Mouse (Mus musculus): ENCODE measurements at regions not wholly inside any gene's neighbourhood (a gene's known extent, or its start where the extent isn't known, plus 50 kb on each side); places are given as distances from the start of the nearest gene placed in this dataset.

- 53% methylated on average over 1 of the region's 1 CpGs for WGBS
- no peak for TF ChIP-seq CTCF (IDR thresholded peaks at IDR 0.05; ENCODE audit: control insufficient read depth, insufficient read depth, low read length)
- H3K27ac ChIP-seq (ENCODE audit: control insufficient read depth, insufficient read depth, low read depth, low read length, poor library complexity): no peak overlapping the region
These were observed 237.6 kb downstream of the Pax3 start for GRCm38 (mm10) chr1:77959309-77959708.

DNA sequence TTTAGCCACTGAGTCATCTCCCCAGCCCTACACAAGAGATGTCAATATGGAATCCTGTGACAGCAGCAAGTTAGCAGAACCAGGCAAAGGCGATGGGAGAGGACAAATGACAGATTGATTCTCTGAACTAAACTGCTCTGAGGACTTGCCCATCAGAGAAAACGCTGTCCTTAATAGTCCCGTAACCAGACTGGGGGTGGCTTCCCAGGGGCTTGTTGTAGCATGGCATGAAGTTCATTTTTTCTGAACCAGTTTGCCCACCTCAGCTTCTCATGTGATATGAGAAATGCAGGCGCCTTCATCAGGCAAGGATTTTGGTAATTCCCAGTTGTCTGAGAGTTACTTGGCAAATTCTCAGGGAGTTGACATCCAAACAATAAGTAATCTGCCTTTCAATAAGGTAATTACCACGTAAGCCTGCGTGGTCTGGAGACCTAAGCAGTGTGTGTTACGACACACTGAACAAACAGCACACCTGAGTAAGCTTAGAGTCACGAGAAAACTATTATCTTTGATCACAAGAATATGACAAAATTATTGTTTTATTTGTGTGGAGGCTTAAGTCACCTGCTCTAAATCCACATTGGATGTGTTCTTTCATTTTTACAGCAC lies 239.7 kb downstream of the Pax3 start:
- H3K27ac ChIP-seq (ENCODE audit: control insufficient read depth, insufficient read depth, low read depth, low read length, poor library complexity): no peak overlapping the region
- 83% methylated on average over 8 of the region's 8 CpGs for WGBS
- H3K4me3 ChIP-seq (replicated peaks; ENCODE audit: control insufficient read depth, low read depth, low read length): no peak overlapping the region
- TF ChIP-seq CTCF (IDR thresholded peaks at IDR 0.05; ENCODE audit: control insufficient read depth, insufficient read depth, low read length) (no peak), POLR2A (IDR thresholded peaks at IDR 0.05; ENCODE audit: borderline replicate concordance, control insufficient read depth, low read depth, low read length) (no peak)
- no peaks in the 10 kb centered on the region for H3K4me1 ChIP-seq (ENCODE audit: control insufficient read depth, insufficient read depth, low read length)

More at GRCm38 (mm10) chr1:77959309-77959708, 237.6 kb downstream of the Pax3 start:
- H3K4me1 ChIP-seq (ENCODE audit: control insufficient read depth, insufficient read depth, low read length): no peaks in the 10 kb centered on the region
- no peak overlapping the region for H3K4me3 ChIP-seq (replicated peaks; ENCODE audit: control insufficient read depth, low read depth, low read length)

DNA sequence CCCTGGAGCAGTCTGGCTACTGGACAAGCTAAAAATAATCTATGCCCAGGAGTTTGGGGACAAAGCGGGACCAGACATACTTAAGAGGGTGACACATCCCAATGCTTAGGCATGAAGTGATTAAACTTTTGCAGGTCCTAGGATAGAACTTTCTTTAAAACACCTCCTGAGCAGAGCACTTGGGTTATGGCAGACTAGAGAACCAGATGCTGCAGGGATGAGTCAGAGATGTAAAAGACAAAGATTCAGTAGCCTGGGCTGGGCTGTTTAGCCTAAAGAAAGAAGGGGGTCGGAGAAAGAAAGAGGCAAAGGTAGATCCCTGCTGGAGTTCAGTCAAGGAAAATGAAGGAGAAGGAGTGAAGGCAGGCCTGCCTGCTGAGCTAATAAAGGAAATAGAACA lies 249.0 kb downstream of the Pax3 start:
- WGBS: 77% methylated on average over 2 of the region's 2 CpGs
- Histone ChIP-seq H3K4me3 (replicated peaks; ENCODE audit: control insufficient read depth, low read depth, low read length) (no peak overlapping the region), H3K4me1 (ENCODE audit: control insufficient read depth, insufficient read depth, low read length) (no peaks in the 10 kb centered on the region), H3K27ac (ENCODE audit: control insufficient read depth, insufficient read depth, low read depth, low read length, poor library complexity) (no peak overlapping the region)
- TF ChIP-seq POLR2A (IDR thresholded peaks at IDR 0.05; ENCODE audit: borderline replicate concordance, control insufficient read depth, low read depth, low read length): no peak
- no peak for TF ChIP-seq CTCF (IDR thresholded peaks at IDR 0.05; ENCODE audit: control insufficient read depth, insufficient read depth, low read length)

DNA sequence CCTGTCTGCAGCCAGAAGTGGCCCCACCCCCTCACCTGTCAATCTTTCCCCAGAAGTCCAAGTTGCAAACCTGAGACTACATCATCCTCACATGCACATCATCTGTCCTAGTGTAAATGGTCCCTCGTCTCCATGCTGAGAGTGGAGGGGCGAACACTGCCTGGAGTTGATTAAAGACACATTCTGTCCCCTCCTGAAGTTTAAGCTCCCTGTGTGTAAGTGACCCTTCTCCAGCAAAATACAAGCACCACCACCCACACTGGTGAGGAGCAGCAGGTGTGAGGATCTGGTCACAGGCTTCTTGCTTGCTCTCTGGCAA lies 252.6 kb downstream of the Pax3 start:
- Histone ChIP-seq H3K4me3 (replicated peaks; ENCODE audit: control insufficient read depth, low read depth, low read length) (no peak overlapping the region), H3K4me1 (ENCODE audit: control insufficient read depth, insufficient read depth, low read length) (no peaks in the 10 kb centered on the region), H3K27ac (ENCODE audit: control insufficient read depth, insufficient read depth, low read depth, low read length, poor library complexity) (no peak overlapping the region)
- TF ChIP-seq POLR2A (IDR thresholded peaks at IDR 0.05; ENCODE audit: borderline replicate concordance, control insufficient read depth, low read depth, low read length) (no peak), CTCF (IDR thresholded peaks at IDR 0.05; ENCODE audit: control insufficient read depth, insufficient read depth, low read length) (no peak)
- 83% methylated on average over 2 of the region's 2 CpGs for WGBS

- H3K27ac ChIP-seq (ENCODE audit: control insufficient read depth, insufficient read depth, low read depth, low read length, poor library complexity): no peak overlapping the region
- H3K4me1 ChIP-seq (ENCODE audit: control insufficient read depth, insufficient read depth, low read length): no peaks in the 10 kb centered on the region
- 80% methylated on average over 14 of the region's 14 CpGs for WGBS
- H3K4me3 ChIP-seq (replicated peaks; ENCODE audit: control insufficient read depth, low read depth, low read length): no peak overlapping the region
- TF ChIP-seq CTCF (IDR thresholded peaks at IDR 0.05; ENCODE audit: control insufficient read depth, insufficient read depth, low read length): no peak
- no peak for TF ChIP-seq POLR2A (IDR thresholded peaks at IDR 0.05; ENCODE audit: borderline replicate concordance, control insufficient read depth, low read depth, low read length)
These were observed 253.2 kb downstream of the Pax3 start for GRCm38 (mm10) chr1:77943633-77944326.

DNA sequence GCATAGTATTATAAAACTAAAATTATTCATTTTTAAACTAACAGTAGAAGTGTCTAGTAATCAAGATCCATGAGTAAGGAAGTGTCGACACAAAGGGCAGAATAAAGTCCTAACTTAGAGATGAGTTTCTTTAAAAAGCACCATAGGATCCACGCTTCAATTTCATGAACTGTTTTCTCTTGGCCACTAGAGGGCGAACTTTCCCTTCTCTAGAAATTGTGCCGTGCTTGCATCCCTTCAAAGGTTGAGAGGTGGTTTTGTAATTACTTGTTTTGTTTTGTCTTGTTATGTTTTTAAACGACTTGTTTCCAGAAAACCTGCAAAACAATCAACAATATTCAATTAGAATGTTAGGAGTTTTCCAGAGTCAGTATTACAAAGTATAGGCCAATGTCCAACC lies 253.8 kb downstream of the Pax3 start:
- Histone ChIP-seq H3K4me3 (replicated peaks; ENCODE audit: control insufficient read depth, low read depth, low read length) (no peak overlapping the region), H3K4me1 (ENCODE audit: control insufficient read depth, insufficient read depth, low read length) (no peaks in the 10 kb centered on the region), H3K27ac (ENCODE audit: control insufficient read depth, insufficient read depth, low read depth, low read length, poor library complexity) (no peak overlapping the region)
- TF ChIP-seq POLR2A (IDR thresholded peaks at IDR 0.05; ENCODE audit: borderline replicate concordance, control insufficient read depth, low read depth, low read length): no peak
- 0 out of 2 replicates have a peak, but pooled peaks have one; percentile 13 for TF ChIP-seq CTCF (IDR thresholded peaks at IDR 0.05; ENCODE audit: control insufficient read depth, insufficient read depth, low read length)
- WGBS: 4% methylated on average over 5 of the region's 5 CpGs

GRCm38 (mm10) chr1:77933095-77933766 lies 263.7 kb downstream of the Pax3 start:
- Histone ChIP-seq H3K27ac (ENCODE audit: control insufficient read depth, insufficient read depth, low read depth, low read length, poor library complexity) (no peak overlapping the region), H3K4me1 (ENCODE audit: control insufficient read depth, insufficient read depth, low read length) (no peaks in the 10 kb centered on the region), H3K4me3 (replicated peaks; ENCODE audit: control insufficient read depth, low read depth, low read length) (no peak overlapping the region)
- TF ChIP-seq CTCF (IDR thresholded peaks at IDR 0.05; ENCODE audit: control insufficient read depth, insufficient read depth, low read length): no peak
- TF ChIP-seq POLR2A (IDR thresholded peaks at IDR 0.05; ENCODE audit: borderline replicate concordance, control insufficient read depth, low read depth, low read length): no peak
- 14% methylated on average over 6 of the region's 6 CpGs for WGBS

DNA sequence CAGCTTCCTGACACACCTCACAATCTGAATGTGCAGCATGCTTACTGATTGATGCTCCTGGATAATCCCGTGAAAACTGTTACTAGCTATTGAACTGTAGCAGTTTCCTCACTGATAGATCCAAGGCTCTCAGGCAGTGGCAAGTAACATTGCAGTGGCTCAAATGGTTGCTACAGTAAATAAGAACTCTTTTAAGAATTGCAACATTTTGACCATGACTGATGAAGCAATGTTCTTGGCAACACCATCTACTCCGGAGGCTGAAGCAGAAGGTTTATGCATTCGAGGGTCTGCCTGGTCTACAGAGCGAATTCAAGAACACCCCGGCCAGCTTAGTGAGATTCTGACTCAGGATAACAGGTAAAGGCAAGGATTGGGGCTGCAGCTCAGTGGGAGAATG lies 264.7 kb downstream of the Pax3 start:
- Histone ChIP-seq H3K27ac (ENCODE audit: control insufficient read depth, insufficient read depth, low read depth, low read length, poor library complexity) (no peak overlapping the region), H3K4me1 (ENCODE audit: control insufficient read depth, insufficient read depth, low read length) (no peaks in the 10 kb centered on the region), H3K4me3 (replicated peaks; ENCODE audit: control insufficient read depth, low read depth, low read length) (no peak overlapping the region)
- WGBS: 70% methylated on average over 5 of the region's 5 CpGs
- no peak for TF ChIP-seq POLR2A (IDR thresholded peaks at IDR 0.05; ENCODE audit: borderline replicate concordance, control insufficient read depth, low read depth, low read length)
- no peak for TF ChIP-seq CTCF (IDR thresholded peaks at IDR 0.05; ENCODE audit: control insufficient read depth, insufficient read depth, low read length)
